In genomic region chr11:20913598-20914296, GRCm38 (mm10) we compare ENCODE assay signal across 8 mouse cellular contexts.
DNase-seq lines count a peak whose midpoint lies in the region; ATAC-seq lines count a peak whose summit lies in the region.

No protein-coding gene starts in this region.

- H3K27ac ChIP-seq in intestine, embryonic 14.5 days (ENCODE audit: low read depth), result no peak overlapping the region

- no peak overlapping the region for H3K4me2 ChIP-seq in intestine, embryonic 14.5 days (ENCODE audit: low read length)

- 21% methylated on average over 8 of the region's 8 CpGs for WGBS in intestine, embryonic 14.5 days

- no peak overlapping the region for H3K9ac ChIP-seq in intestine, embryonic 14.5 days (ENCODE audit: low read length)

- H3K9me3 ChIP-seq in intestine, embryonic 14.5 days (ENCODE audit: control insufficient read depth, low read length), result no peaks in the 10 kb centered on the region

- H3K4me3 ChIP-seq in intestine, embryonic 14.5 days (ENCODE audit: low read depth, low read length), result no peak overlapping the region

- peak; percentile 72 for ATAC-seq in common myeloid progenitor, adult 5-6 weeks (replicated peaks; ENCODE audit: low read depth, poor library complexity, severe bottlenecking)
- ATAC-seq in intestine, embryonic 14.5 days (replicated peaks; ENCODE audit: low FRiP score, low TSS enrichment, low read depth), result peak; percentile 52

- DNase-seq in adrenal gland, adult 18-20 months (ENCODE audit: low spot score in 2 of 2), result peak; percentile 82 to 85
- DNase-seq in gastrocnemius, adult 8-10 months (ENCODE audit: low spot score in 2 of 2), result peak; percentile 52 to 53
- DNase-seq in intestine, embryonic 14.5 days (ENCODE audit: low spot score), result peak; percentile 94
- peak; percentile 84 to 89 for DNase-seq in left cerebral cortex, postnatal 10 days (ENCODE audit: extremely low spot score in 1 of 2, low spot score in 2 of 2)
- DNase-seq in mesoderm, embryonic 11.5 days (ENCODE audit: low read depth, low spot score), result peak; percentile 88
- peak; percentile 79 for DNase-seq in right cerebral cortex, postnatal 25 days
- peak; percentile 71 to 86 for DNase-seq in urinary bladder, postnatal 4 days (ENCODE audit: low spot score in 2 of 2)

- H3K27me3 ChIP-seq in intestine, embryonic 14.5 days (replicated peaks; ENCODE audit: control insufficient read depth, insufficient read depth, low read length), result no peaks in the 10 kb centered on the region

- no peaks in the 10 kb centered on the region for H3K36me3 ChIP-seq in intestine, embryonic 14.5 days (ENCODE audit: control insufficient read depth, insufficient read depth, low read length)

- peaks cover 21% of the 10 kb centered on the region for H3K4me1 ChIP-seq in intestine, embryonic 14.5 days (replicated peaks; ENCODE audit: control insufficient read depth, insufficient read depth, low read length)

- intact Hi-C loops in left cerebral cortex, postnatal 10 days (cut with DNase I), result loop anchor here (1.0 to 10.0 kb wide), 3 partner anchors 119 to 456 kb away; no protein-coding TSS in a partner anchor
